Mouse (Mus musculus) thymus, adult 18-20 months (tissue): ENCODE results near the gene Frat2.
"Not testable (repeated sequence)": the region's sequence is repeated elsewhere in the genome, so short reads cannot be mapped to it uniquely, and the experiment has no call there.

Experiments
- DNase-seq, 2 experiments: peaks; one replicate each; pipeline ENCODE4 v3.0.0; 2022; ENCODE audit warnings: mixed read lengths in 2 of 2

Gene Frat2

DNA sequence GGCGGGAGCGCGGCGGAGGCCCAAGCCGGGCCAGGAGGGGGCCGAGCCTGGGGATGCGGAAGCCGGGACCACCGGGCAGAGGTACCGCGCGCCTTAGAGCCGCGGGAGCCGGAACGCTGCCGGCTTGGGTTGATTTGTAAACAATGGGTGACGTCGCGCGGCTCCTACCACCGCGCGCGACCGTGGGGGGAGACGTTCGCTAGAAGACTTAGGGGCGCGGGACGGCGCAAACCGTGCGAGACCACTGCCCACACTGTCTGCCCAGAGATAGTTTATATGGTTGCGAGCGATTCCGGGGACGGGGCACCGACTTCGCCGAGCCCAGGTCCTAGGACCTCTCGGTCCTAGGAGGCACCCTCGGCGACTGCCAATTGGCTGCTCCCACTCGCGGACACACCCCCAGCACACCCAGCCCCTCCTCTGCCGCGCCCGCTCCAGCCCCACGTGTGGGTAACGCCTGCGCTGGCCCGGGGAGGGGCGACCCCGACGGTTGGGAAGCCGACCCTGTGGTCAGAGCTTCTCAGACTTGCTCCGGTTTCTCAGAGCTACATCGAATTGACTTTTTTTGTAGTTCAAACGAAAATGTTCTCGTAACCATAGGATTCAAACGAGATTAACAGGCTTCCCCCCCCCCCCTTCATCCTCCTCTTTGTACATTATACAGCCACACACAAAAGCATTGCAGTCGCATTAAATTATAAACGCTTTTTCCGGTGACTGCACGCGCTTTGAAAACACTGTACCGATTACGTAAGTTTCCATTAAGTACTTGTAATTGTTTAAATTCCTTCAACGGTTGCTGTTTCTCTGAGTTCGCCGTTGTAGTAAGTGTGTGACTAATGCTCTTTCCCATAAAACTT, at the start of gene Frat2:
TSS of gene Frat2 (minus strand) at position 141 of the 860 bp plus-strand sequence.
- DNase-seq, result peak; percentile 81 to 88

DNA sequence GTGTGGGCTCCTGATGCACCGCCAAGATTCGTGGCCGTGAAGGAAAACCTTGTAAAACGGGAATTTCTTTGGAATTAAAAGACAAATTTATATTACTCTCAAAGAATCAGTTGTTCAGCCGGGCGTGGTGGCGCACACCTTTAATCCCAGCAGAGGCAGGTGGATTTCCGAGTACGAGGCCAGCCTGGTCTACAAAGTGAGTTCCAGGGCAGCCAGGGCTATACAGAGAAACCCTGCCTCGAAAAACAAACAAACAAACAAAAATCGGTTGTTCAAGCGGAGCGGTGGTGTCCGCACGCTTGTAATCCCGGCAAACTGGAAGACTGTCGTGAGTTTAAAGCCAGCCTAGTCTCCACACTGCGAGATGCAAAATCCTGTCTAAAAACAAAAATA, 48.4 kb upstream of the Frat2 start:
- no peak for DNase-seq

DNA sequence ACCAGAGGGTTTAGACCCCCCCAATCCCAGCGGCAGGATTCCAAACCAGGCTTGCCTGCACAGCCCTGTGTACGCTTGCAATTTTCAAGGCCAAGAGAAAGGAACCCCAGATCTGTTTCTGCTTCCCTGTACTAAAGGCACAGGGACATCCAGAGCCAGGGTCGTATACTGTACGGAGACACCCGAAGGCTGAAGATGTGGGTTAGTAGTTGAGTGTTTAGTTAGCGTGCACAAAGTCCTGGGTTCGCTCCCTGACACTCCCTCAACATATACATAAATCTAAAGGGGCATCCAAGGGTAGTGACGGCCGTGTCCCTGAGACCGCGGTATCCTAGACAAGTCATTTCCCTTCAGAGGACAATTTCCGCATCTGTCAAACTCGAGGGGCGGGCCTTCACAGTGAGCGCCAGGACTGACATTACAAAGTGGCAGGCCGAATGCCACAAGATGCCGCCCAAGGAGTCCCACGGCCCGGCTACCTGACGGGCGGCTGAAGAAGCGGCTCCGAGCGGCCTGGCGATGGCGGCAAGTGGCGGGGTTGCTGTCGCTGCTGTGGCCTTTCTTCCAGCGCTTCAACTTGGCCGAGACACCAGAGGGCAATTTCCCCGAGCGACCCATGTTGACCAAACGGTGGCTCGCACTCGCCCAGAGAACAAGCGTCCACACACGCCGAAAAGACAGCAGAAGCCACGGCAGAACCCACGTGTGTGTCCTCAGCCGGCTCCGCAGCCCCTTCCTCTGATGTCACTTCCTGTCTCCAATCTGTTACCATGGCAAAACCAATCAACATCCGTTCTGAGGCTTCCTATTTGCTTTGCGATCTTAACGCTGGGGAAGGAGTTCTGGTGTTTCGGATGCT, 47.8 kb upstream of the Frat2 start, which contains the start of gene Rrp12:
TSS of gene Rrp12 (minus strand) at position 714 of the 859 bp plus-strand sequence.
- peak; percentile 49 to 76 for DNase-seq

DNA sequence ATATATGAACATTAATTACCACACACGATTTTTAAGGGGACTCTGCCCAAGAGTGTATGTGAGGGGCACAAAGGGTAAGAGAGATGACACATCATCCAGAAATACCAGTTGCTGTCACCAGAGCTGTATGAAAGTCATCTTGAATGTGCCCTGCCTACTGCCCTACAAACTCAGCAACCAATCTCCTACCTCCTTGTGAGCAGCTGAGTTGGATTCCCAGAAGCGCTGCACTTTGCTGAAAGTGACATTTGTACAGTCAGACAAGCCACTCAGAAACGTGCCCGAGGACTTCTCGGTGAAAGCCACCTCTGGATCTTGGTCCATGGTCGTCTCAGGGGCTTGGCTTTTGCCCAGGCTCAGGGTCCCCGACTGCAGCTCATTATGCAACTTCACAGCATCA, 47.0 kb upstream of the Frat2 start:
- no peak for DNase-seq

DNA sequence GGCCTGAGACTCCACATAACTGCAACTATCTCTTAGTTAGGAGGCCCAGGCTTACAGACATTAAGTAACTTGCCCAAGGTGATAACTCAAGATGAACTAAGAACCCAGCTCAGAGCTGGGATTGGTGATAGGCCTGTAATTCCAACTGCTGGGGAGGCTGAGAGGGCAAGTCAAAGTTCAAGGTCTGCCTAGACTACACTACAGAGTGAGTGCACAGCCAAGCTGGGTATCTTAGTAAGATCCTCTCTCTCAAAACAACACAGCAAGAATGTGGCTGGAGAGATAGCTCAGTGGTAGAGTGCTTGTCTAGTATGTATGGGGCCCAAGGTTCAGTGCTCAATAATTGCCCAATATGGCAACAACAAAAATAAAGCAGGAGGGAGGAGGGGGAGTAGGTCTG, 40.3 kb upstream of the Frat2 start:
- no peak for DNase-seq

DNA sequence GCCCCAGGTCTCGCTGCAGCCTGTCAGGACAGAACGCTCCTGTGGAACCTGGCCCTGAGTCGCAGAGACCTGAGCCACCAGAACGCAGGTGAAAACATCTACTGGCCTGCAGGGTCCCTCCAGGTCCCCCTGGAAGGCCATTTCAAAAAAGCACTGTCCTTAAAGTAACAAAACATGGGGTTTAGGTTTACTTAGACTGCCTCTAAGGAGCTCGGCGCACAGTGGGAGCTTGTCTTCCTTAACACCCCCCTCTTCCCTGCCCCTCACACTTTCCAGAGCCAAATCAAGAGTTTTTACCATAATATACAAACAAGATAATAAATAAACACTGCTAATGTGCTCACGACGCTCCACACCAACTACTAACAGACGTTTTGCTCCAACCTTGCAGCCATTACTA, 36.0 kb upstream of the Frat2 start:
- no peak for DNase-seq

DNA sequence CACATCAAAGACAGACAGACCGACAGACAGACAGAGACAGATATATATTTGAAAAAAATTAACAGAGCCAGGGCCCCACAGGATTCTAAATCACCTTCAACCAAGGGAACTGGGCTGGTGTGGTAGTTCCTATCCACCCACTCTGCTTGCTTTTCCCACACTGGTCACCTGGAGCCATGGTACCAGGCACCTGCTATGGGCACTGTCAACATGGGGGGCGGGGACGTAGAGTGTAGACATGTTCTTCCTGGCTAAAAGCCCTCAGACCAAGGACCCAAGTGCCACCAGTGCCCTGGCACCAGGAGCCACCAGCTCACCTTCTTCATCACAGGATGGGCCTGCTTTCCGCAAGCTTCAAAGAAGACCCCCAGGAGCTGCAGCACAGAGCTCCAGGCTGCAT, 33.9 kb upstream of the Frat2 start:
- no peak for DNase-seq

DNA sequence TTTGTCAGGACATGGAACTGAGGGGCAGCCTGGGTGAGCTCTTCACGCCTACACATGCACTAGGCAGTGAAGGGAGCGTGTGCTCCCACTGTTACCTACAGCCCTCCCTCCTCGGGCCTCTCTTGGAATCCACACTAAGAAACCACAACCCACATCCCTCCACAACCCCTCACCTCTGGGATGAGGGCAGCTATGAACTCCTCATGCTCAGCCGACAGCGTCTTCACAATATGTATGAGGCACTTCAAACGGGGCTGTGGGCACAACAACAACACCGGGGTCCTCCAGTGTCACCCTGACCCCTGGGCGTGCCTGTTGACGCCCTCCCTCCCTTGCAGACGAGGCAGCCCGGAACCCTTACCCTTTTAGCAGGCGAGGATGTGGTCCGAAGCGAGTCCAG, 26.4 kb upstream of the Frat2 start:
- peak; percentile 29 to 58 for DNase-seq

DNA sequence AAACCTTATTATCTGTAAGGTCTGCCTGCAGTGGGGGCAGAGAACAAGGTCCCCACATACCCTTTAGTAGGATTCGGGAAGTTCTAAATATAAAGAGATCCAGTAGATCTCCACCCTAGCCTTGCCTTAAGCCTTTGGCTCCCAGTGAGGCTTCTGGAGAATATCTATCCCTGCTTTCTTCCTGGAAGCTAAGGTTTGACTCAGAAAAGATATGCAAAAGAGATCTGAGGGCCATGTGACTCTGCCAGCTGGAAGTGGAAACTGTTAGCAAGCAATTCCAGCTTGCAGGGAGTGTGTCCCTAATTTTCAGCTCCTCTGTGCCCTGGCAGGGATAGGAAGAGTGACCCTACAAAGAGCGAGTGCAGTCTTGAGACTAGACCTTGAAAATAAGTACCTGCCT, 24.4 kb upstream of the Frat2 start:
- no peak for DNase-seq

DNA sequence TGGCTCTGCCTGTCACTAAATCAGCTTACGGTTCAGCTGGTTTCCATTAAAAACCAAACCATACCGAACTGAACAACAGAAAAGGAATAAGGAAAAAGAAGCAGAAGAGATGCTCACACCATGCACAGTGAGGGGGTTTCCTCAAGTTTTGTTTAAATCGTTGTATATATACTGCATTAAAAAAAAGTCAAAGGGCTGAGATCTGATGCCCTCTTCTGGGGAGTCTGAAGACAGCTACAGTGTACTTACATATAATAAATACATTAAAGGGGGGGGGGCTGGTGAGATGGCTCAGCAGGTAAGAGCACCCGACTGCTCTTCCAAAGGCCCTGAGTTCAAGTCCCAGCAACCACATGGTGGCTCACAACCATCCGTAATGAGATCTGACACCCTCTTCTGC, 22.0 kb upstream of the Frat2 start:
- not testable (repeated sequence) for DNase-seq

DNA sequence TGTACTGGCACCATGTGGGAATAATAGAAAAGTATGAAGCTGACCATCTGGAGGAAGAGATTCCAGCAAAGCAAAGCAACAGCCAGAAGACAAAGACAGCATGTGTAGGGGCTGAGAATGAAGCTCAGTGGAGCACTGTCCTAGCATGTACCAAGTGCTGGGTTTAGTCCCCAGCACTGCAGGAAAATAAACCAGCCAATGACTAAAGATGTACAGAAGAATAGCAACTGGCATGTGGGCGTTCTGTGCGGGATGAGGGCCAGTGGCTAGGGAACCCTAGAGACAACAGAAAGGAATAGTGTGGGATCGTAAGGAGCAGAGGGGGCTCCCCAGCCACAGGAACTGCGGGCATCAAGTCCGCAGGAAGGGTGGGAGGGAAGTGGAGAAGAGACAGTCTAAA, 21.4 kb upstream of the Frat2 start:
- no peak for DNase-seq

DNA sequence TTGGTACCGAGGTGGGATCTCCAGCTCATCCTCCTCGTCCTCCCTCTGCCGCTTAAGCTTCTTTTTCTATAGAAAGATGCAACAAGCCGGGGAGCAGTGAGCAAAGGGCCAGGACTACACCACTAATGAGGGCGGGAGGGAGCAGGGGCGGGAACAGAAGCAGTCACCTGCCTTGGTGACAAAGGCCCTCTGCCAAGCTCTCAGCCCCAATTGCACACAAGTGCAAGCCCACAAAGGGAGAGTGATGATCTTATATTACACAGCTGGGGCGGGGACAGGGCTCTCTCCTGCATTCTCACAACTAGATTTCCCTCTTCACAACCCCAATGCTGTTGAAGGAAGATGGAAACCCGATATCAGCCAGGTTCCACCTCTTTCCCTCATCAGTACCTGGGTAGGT, 18.8 kb upstream of the Frat2 start:
- no peak for DNase-seq

DNA sequence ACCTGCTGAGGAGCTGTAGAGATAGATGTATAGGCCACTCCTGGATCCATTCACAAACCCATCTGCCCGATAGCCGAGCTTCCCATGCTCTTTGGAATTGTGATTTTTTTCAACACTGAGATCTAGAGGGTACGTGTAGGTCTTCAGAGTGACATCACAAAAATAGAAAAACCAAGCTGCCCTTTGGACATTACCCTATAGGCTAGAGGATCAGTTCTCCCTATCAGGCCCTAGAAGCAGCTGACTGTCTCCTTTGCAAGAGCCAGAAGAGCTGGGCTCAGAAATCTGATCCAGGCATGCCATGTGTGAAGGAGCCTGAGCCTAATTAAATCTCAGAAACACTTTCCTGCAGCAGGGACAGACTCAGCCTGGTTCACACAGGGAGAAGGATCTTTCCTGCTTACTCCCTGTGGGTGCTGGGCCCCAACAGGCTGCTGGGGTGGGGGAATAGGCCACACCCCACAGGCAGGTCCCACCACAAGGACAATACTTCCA, 9.9 kb upstream of the Frat2 start:
- DNase-seq, result no peak

DNA sequence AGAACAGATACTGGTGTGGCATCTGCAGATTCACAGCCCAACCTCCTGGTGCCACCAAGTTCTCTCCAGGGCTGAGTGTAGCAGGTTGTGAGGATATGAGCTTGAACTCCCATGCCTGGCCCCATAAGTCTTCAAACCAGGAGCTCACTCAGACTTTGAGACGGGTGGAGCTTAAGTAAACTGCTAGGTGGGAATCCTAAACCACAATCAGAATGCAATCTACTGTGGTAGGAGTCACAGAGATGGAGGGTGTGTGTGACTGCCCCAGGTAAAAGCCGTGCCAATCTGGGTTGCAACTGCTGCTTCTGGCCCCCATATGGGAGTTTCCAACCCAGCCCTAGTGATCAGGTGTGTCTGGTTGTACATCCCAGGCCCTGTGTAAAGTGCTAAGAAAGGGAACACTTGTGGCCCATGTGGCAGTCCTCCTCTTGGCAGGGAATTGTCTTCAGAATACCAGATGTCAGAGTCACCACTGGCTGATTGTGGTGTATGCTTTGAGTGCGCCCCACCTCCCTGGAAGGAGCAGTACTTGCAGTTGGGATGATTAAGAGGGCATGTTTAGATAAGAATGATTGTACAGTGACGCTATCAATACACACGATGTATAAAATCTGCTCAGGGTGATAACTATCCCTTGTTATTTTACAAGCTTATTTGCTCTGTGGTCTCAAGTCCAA, 9.3 kb upstream of the Frat2 start:
- DNase-seq, result no peak

DNA sequence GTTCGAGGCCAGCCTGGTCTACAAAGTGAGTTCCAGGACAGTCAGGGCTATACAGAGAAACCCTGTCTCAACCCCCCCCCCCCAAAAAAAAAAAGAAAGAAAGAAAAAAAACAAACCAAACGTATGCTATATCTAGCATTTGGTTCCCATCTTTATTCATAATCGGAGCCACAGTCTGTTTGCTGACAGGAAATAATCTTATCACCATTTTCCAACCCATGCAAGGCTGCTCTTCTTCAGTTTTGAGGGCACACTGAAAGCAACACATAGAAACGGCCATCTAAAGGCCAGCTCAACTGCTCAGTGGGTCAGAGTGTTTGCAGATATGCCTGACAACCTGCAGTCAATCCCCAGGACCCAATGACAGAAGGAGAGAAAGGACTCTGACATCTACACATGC, 4.5 kb upstream of the Frat2 start:
- no peak for DNase-seq

DNA sequence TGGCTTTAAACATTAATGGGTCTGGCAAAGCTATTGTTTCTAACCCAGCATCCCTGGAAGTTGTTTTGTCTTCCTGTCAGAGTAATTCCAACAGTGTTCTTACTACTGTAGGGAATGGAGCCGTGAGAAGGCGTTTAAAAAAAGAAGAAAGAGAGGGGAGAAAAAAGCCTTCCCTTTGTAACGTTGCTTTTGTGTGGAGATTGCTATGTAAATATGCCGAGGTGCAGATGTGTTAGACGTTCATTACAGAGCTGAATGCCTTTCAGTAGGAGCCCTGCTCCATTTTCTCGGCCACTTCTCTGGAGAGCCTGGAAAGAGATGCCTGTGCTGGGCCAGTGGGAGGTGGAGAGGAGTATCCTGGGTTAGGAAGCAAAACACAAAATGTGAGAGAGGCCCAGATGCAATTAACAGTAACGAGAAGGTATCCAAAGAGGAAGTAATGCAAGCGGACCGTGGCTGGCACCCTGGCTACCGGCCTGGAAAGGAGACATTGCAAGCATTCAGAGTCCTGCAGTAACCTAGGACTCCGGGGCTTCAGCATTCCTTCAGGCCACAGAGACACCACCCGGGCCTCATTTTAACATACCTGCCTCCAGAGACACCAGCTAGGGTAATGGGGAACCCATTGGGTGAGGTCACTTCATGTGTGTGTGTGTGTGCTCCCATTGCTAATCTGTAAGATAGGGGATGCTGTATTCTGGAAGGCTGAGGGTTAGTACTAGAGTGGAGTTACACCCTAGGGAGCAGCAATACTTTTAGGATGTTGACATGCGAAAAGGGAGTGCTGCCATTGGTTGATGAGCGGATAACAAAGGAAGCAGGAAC, 3.0 kb upstream of the Frat2 start:
- no peak for DNase-seq

DNA sequence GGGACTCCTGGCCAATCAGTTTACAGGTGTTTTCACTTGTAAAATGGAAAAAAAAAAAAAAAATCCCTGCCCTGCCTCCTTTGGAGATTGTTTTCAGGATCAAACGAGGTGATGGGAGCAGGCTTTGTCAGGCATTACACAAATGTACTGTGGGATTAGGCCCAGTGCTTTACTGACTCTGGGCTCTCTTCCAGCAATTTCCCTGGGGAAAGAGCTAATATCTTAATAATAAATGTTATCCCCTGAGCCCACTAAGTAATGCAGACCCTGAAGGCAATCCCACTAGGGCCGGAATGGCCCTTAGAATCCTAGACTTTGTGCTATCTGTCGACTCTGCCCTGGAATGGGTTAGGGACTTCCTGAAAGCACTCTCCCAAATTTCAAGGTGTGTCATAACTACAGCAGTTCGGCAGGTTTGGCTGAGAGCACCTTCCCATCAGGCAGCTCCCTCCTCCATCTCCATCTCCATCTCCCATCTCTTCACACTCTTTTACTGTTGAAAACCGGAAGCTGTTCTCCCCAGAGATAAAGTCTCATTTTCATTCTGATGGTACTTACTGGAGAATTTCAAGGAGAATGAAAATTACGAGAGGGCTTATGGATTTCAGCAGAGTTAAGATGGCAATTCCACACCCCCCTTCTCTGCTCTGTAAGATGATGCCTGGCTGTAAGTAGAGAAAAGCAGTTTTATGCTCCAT, 2.2 kb upstream of the Frat2 start:
- no peak for DNase-seq

DNA sequence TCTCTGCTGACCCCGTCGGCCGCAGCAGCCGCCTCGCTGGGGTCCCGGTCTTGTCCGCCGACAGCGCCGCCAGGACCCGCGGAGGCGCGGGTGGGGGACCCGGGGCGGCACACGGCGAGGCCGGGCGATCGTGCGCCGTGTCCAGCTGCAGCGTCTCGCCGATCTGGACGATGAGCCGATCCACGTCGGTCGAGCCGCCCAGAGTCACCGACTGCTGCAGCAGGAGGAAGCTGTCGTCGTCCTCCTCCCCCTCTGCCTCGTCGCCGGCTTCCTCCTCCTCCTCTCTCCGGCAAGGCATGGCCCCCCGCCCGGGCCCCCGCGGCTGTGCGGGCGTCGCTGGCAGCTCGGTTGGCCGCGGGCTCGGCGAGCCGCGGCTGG, 329 bp downstream of the Frat2 start:
- DNase-seq, result not testable (repeated sequence)

DNA sequence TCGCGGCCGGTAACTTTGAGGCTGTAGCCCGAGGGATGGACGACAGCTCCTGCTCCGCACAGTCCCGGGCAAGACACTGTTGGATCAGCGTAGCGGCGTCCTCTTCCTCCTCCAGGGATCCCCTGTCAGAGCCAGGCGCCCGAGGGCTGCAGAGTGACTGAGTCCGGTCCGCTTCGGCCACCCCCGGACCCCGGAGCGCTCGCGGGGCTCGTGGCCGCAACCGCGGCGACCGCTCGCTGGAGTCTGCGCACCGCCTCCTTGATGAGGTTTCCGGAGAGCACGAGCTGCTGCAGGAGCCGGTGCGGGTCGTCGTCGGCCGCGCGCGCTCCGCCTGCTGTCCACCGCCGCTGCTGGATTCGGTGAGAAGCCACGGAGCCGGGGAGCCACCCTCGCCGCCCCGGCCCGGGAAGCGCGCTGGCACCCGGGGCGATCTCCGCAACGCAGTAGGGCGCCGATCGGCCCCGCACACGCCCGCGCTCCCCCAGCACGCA, 796 bp downstream of the Frat2 start:
- peak; percentile 17 to 42 for DNase-seq

DNA sequence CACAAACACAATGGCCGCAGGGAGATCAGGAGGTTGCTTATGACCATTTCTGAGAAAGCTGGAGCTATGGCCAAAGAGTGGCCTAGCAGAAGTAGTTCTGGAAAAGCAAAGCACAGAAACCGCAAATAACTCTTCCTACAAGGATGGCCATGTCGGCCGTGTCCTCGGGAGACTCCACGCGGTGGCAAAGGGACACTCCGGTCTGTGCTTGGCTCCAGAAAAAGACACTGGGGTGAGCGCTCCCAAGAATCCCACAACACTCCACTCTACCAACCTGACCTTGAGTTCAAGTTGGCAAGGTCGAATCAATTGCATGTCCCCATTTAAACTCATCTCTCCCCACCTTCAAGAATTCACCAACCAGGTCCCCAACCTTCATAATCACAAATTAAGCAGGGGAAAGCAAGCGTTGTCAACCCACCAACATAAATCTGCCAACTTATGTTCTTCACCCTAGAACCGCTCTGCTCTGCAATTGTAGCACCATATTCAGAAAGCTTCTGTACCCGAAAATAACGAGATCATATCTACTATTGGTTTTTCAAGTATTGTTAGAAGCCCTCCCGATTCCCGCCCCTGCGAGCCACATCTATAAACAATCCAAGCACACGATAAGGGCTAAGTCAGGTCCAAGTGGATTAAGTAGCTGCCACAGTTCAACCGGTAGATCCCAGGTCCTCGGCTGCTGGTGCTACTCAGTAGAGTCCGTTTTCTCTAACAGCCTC, 1.4 kb downstream of the Frat2 start:
- DNase-seq, result no peak

DNA sequence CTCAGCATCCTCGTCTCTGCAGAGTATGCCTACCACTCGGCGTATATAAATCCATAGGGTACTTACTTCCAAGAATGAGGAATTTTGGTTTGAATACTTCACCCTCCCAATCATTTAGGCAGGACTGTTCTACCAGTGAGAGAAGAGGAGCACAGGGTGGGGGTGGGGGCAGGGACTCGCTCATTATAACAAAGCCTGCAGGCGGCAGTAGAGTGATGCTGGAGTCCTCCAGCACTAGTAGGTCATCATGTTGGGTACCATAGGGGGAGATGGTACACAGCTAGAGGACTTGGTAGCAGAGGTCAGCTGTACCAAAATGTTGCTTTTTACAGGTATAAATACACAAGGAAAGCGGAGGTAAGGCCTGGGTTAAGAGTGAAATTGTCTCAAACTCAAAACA, 3.6 kb downstream of the Frat2 start:
- DNase-seq, result no peak
